Mouse (Mus musculus): Measurements from ENCODE around the gene Ahnak. TPM values are rescaled to one million over a fixed set of nuclear protein-coding genes. Genes with fewer than 3 reads are reported as not detected.

Gene Ahnak
- polyA plus RNA-seq, 1 experiment from 2014 or later: 4.9 TPM

DNA sequence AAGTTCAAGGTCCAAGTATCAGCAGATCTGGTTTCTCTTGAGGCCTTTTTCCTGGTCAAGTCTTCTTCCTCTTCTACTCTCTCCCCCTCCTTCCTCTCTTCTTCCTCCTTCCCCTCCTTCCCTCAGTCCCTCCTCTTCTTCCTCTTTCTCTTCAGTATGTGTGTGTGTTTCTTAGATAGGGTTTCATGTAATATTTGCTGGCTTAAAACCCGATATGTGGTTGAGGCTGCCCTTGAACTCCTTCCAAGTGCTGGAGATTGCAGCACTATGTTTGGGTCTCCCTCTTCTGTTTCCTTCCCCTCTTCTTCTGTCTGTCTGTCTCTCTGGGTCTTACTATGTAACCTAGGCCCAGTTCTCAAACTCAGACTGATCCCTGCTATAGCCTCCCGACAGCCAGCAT lies 73.7 kb downstream of the Ahnak start:
- no peak overlapping the region for H3K4me3 ChIP-seq (replicated peaks)
- H3K4me1 ChIP-seq (replicated peaks): peaks cover 12% of the 10 kb centered on the region
- no peaks in the 10 kb centered on the region for H3K9me3 ChIP-seq
- H3K27ac ChIP-seq: no peak overlapping the region
- ATAC-seq: no peak
- 89% methylated on average over 2 of the region's 2 CpGs for WGBS
- no peaks in the 10 kb centered on the region for H3K27me3 ChIP-seq
- no peak overlapping the region for H3K9ac ChIP-seq (replicated peaks)
- no peaks in the 10 kb centered on the region for H3K36me3 ChIP-seq
- no peak overlapping the region for H3K4me2 ChIP-seq (replicated peaks)

DNA sequence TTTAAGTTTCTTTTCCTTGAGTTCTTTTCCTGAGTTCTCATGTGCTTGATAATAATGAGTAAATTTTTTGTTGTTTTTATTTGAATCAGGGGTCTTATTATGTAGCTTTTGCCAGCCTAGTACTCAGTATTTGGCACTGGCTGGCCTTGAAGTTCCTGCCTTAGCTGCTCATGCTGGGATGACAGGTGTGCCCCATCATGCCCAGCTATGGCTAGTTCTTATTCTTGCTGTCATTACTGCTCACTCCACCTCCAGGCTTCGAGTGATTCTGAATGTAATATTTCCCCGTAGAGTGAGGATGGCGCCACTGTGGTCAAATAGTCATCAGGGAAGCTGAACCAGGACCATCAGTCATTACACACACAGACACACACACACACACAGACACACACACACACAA lies 74.7 kb downstream of the Ahnak start:
- H3K9ac ChIP-seq (replicated peaks): no peak overlapping the region
- no peak overlapping the region for H3K4me3 ChIP-seq (replicated peaks)
- no peaks in the 10 kb centered on the region for H3K27me3 ChIP-seq
- no peaks in the 10 kb centered on the region for H3K9me3 ChIP-seq
- peaks cover 12% of the 10 kb centered on the region for H3K4me1 ChIP-seq (replicated peaks)
- ATAC-seq: no peak
- 88% methylated on average over 3 of the region's 3 CpGs for WGBS
- H3K27ac ChIP-seq: no peak overlapping the region
- H3K4me2 ChIP-seq (replicated peaks): no peak overlapping the region
- no peaks in the 10 kb centered on the region for H3K36me3 ChIP-seq

DNA sequence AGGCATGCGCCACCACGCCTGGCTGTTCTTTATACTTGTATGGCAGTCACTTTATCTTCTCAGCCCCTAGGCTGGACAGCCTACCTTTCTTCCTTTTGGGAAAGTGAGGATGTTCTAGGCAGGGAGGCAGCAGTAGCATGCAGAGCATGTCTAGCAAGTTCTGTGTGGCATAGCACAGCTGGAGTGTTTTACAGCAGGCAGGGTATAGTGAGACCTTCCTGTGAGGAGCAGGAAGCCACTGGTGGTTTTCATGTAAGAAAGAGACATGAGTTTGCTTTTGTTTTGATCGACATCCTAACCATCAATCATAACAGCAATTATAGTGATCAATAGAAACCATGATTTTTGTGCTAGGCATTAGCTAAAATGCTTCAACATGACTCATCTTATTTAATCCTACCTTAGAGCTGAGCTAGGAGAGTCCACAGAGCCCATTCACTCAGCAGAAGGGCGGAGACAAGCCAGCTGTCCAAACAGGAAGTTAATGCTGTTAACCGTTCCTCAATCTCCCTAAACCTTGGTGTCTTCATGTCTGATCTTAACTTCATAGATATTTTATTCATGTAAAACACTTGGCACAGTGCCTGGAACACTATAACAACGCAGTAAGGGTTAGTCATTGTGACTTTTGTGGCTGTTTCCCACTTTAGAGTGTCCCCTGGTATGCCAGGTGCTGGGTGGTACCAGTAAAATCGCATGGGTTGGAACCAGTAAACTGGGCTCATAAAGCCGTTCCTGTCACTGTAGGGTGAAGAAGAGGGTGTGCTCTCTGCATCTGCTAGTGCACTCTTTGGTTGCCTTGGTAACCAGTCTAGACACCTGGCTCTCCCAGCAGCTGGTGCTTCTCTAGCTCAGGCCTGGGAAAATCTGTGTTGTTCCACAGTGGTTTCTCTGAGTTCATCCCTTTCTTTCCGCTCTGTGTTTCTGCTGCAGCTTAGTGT lies 76.8 kb downstream of the Ahnak start:
- peak overlapping the region; percentile 44; the same call in 1 of the 2 replicates for H3K27ac ChIP-seq
- no peak overlapping the region for H3K4me3 ChIP-seq (replicated peaks)
- no peak overlapping the region for H3K4me2 ChIP-seq (replicated peaks)
- H3K4me1 ChIP-seq (replicated peaks): peaks cover 20% of the 10 kb centered on the region
- no peak overlapping the region for H3K9ac ChIP-seq (replicated peaks)
- no peaks in the 10 kb centered on the region for H3K27me3 ChIP-seq
- ATAC-seq: peak; percentile 87
- no peaks in the 10 kb centered on the region for H3K36me3 ChIP-seq
- H3K9me3 ChIP-seq: no peaks in the 10 kb centered on the region
- 68% methylated on average over 9 of the region's 9 CpGs for WGBS

DNA sequence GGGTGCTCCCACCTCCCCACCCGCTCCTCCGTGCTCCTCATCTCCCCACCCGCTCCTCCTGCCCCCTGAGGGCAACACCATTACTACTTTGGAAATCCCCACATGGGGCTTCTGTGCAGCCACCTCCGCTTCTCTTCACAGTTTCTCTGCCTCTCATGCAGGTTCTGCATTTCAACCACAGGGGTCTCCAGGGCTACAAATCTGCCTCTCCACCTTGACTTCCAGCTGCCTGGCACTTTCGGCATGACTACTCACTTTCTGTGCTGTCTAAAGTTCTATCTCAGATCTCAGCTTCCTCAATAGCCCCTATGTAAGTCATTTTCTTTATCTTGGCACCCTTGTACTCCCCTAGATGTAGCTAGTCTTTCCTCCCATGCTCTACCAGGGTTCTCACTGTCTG lies 78.2 kb downstream of the Ahnak start:
- WGBS: 81% methylated on average over 5 of the region's 5 CpGs

DNA sequence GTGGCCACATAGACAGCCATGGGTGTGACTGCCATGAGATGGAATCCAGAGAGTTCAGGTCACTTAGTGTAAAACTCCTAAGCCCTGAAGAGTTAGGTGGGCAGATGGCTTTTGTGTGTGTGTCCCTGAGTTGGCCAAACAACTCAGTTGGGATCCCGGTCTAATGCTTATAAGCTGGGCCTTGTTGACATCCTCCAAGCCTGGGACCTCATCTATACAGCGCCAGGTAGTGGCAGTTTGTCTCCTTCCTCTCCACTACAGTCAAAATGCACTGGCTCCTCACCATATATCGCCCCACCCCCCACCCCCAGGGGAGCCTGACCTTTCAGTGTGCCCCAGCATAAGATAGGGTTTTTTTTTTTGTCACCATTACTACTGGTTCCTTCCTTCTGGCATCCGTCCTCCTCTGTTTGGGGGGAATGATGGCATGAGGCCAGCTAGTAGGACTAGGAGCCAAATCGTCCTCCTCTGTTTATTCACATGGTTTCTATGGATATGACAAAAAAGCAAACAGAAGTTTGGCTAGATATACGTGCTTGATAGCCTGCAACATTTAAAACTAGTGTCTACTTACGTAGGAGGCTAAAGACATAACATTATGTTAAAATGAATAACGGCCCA lies 80.7 kb downstream of the Ahnak start:
- Histone ChIP-seq H3K27me3 (no peaks in the 10 kb centered on the region), H3K36me3 (no peaks in the 10 kb centered on the region), H3K4me2 (replicated peaks) (no peak overlapping the region), H3K9ac (replicated peaks) (no peak overlapping the region), H3K27ac (no peak overlapping the region), H3K4me1 (replicated peaks) (peaks cover 28% of the 10 kb centered on the region), H3K9me3 (no peaks in the 10 kb centered on the region), H3K4me3 (replicated peaks) (no peak overlapping the region)
- WGBS: 73% methylated on average over 8 of the region's 8 CpGs
- ATAC-seq: no peak

More for the DNA sequence above, 78.2 kb downstream of the Ahnak start:
- Histone ChIP-seq H3K27me3 (no peaks in the 10 kb centered on the region), H3K9ac (replicated peaks) (no peak overlapping the region), H3K4me1 (replicated peaks) (peaks cover 28% of the 10 kb centered on the region), H3K4me2 (replicated peaks) (no peak overlapping the region), H3K27ac (no peak overlapping the region), H3K9me3 (no peaks in the 10 kb centered on the region), H3K36me3 (no peaks in the 10 kb centered on the region), H3K4me3 (replicated peaks) (no peak overlapping the region)
- ATAC-seq: no peak

DNA sequence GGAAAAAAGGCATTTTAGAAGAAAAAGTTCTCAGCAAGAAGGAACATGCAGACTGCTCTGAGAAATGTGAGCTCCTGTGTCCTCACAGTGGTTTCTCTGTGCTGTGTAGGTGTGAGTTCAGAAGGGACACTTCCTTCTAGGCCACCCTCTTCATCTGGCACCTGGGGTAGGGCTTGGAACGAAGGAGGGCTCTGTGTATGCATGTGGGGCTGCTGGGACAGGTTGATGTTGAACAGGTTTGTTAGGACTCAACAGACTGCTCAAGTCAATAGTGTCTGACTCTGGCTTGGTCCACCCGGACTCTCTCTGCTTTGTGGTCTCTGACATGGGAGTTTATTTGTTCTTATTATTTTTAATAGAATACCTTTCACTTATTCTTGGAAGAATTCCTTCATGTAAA lies 81.2 kb downstream of the Ahnak start:
- no peaks in the 10 kb centered on the region for H3K36me3 ChIP-seq
- no peak overlapping the region for H3K9ac ChIP-seq (replicated peaks)
- H3K4me3 ChIP-seq (replicated peaks): no peak overlapping the region
- H3K9me3 ChIP-seq: no peaks in the 10 kb centered on the region
- 81% methylated on average over 2 of the region's 2 CpGs for WGBS
- ATAC-seq: no peak
- no peak overlapping the region for H3K4me2 ChIP-seq (replicated peaks)
- H3K27me3 ChIP-seq: no peaks in the 10 kb centered on the region
- no peak overlapping the region for H3K27ac ChIP-seq
- H3K4me1 ChIP-seq (replicated peaks): peaks cover 28% of the 10 kb centered on the region

DNA sequence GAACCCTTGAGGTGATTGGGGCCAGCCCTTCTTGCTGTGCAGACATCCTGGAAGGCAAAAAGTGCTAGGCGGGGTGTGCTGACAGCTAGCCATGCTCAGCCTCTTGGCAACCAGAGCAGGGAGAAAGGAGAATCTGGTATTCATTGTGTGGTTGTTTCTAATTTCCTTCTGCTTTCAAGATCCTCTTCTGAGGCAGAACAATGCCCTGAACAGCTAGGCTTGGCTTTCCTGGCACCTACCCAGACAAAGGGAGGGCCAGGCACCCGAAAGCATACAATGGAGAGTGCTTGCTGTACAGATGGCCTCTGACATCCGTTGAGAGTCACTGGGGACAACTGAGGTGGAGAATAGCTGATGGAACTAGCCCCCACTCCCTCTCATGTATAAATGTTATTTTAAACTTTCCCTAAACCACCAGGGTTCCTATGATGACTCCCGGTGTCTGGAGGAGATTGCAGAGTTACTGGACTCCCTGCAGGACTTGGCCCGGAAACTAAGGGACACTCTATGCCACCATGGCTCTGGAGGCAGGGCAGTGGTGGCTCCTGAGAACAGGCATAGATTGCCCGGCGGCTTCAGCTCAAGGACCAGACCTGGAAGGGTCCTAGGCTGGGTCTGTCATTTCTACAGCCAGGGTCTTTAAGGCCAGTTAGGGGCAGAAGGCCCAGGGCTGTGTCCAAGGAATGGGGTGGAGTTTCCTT lies 82.5 kb downstream of the Ahnak start:
- Histone ChIP-seq H3K27ac (no peak overlapping the region), H3K9ac (replicated peaks) (no peak overlapping the region), H3K4me2 (replicated peaks) (no peak overlapping the region), H3K4me3 (replicated peaks) (no peak overlapping the region), H3K27me3 (no peaks in the 10 kb centered on the region), H3K36me3 (no peaks in the 10 kb centered on the region), H3K9me3 (no peaks in the 10 kb centered on the region), H3K4me1 (replicated peaks) (peaks cover 17% of the 10 kb centered on the region)
- peak; percentile 73; the same call in 1 of the 2 replicates for ATAC-seq
- 50% methylated on average over 7 of the region's 7 CpGs for WGBS

DNA sequence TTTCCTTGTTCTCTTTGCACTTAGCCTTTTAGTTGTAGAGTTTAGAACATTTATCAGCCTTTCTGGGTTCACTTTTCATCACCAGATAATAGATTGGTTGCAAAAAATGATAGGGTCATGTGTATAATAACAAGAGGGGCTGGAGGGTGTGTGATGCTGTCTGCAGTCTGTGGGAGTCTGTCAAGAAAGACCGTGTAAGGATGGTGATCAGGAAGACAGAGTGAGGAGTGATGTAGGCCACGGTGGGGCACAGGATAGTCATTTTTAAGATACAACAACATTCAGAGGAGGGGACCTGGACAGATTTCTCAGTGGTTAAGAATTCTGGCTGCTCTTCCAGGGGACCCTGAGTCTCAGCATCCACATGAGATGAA lies 83.1 kb downstream of the Ahnak start:
- Histone ChIP-seq H3K4me2 (replicated peaks) (no peak overlapping the region), H3K4me1 (replicated peaks) (peaks cover 16% of the 10 kb centered on the region), H3K4me3 (replicated peaks) (no peak overlapping the region), H3K27me3 (no peaks in the 10 kb centered on the region), H3K27ac (no peak overlapping the region), H3K9ac (replicated peaks) (no peak overlapping the region), H3K36me3 (no peaks in the 10 kb centered on the region), H3K9me3 (no peaks in the 10 kb centered on the region)
- WGBS: 88% methylated on average over 2 of the region's 2 CpGs
- no peak for ATAC-seq

DNA sequence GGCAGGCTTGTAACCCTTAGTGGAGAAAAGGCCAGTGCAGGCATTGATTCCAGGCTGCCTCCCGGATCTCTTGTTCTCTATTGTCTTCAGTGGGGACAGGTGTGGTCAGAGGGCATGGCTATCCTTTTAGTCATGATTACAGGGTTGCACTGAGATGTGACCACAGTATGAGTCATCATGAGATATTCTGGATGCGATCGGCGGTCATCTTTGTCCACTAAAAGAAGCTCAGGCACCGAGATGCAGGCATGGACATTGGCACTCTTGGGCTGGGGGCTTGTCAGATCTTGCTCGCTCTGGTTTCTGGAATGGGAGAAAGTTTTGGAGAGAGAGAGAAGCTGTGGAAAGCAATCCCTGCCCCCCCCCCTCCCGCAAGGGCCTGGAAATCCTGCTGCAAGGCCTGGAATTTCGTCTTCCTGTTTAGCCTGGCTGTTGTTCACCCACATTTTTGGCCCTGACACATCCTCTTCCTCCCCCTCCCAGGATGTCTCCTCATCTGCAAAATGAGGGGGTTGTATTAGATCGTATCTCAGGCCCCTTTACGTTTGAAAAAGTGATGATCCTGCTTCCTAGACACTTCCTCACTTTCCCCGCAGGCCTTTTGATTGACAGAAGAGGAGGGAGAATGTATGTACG lies 84.8 kb downstream of the Ahnak start:
- WGBS: 83% methylated on average over 12 of the region's 12 CpGs
- H3K4me3 ChIP-seq (replicated peaks): no peak overlapping the region
- no peak overlapping the region for H3K9ac ChIP-seq (replicated peaks)
- H3K9me3 ChIP-seq: no peaks in the 10 kb centered on the region
- no peaks in the 10 kb centered on the region for H3K36me3 ChIP-seq
- ATAC-seq: no peak
- no peak overlapping the region for H3K4me2 ChIP-seq (replicated peaks)
- no peak overlapping the region for H3K27ac ChIP-seq
- H3K4me1 ChIP-seq (replicated peaks): peaks cover 16% of the 10 kb centered on the region
- H3K27me3 ChIP-seq: no peaks in the 10 kb centered on the region

DNA sequence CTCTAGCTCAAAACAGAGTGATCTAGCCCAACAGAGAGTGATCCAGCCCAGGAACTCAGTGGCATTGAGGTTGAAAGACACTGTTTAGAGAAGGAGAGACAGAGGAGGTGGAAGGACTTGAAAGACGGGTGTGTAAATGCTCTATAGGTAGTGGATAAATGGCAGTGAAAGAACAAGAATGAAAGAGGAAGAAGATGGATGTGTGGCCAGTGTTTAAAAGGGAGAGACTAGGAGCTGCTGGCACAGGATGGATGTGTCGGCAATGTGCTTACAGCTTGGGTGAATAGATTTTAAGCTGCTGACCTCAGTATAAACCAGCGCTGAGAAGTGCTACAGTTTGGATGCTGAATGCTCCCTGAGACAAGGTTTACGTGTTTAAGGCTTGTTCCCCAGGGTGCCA lies 85.3 kb downstream of the Ahnak start:
- Histone ChIP-seq H3K27ac (no peak overlapping the region), H3K4me1 (replicated peaks) (peaks cover 16% of the 10 kb centered on the region), H3K9ac (replicated peaks) (no peak overlapping the region), H3K27me3 (no peaks in the 10 kb centered on the region), H3K4me3 (replicated peaks) (no peak overlapping the region), H3K36me3 (no peaks in the 10 kb centered on the region), H3K4me2 (replicated peaks) (no peak overlapping the region), H3K9me3 (no peaks in the 10 kb centered on the region)
- ATAC-seq: no peak
- WGBS: 81% methylated on average over 4 of the region's 4 CpGs

DNA sequence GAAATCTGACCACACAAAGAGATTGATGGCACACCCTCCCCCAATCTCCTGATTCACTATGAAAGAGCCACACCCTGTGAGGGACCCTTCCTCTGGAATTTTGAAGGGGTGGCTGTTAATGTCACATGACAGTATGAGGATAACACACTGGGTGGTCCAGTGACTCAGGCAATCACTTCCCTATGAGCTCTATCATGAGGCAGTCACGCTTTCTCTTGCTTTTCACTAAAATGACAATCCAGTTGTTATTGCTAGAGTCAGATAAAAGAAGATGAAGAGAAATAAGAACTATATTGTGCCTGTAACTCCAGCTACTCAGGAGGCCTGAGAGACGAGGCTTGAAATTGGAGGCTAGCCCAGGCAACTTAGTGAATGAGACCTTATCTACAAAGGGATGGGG lies 86.5 kb downstream of the Ahnak start:
- peaks cover 12% of the 10 kb centered on the region for H3K4me1 ChIP-seq (replicated peaks)
- 75% methylated on average over 2 of the region's 2 CpGs for WGBS
- H3K4me3 ChIP-seq (replicated peaks): no peak overlapping the region
- H3K27ac ChIP-seq: no peak overlapping the region
- H3K36me3 ChIP-seq: no peaks in the 10 kb centered on the region
- ATAC-seq: no peak
- no peak overlapping the region for H3K9ac ChIP-seq (replicated peaks)
- H3K9me3 ChIP-seq: no peaks in the 10 kb centered on the region
- H3K27me3 ChIP-seq: no peaks in the 10 kb centered on the region
- H3K4me2 ChIP-seq (replicated peaks): no peak overlapping the region

DNA sequence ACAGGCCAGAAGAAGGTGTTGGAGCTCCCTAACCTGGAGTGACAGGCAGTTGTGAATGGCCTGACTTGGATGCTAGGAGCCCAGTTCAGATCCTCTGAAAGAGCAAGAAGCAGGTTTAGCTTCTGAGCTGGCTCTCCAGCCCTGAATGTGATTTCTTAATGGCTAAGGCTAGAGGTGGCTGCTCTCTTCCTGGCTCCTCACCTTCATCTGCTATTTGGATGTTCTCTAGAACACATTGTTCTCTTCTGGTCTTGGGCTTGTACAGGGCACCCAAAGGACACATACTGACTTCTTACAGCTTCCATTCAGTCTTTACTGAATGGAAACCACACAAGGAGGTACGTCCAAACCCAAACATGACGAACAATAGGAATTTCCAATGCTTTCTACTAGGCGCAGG lies 87.0 kb downstream of the Ahnak start:
- Histone ChIP-seq H3K9me3 (no peaks in the 10 kb centered on the region), H3K27ac (no peak overlapping the region), H3K27me3 (no peaks in the 10 kb centered on the region), H3K4me2 (replicated peaks) (no peak overlapping the region), H3K4me3 (replicated peaks) (no peak overlapping the region), H3K4me1 (replicated peaks) (peaks cover 8% of the 10 kb centered on the region), H3K36me3 (no peaks in the 10 kb centered on the region), H3K9ac (replicated peaks) (no peak overlapping the region)
- 85% methylated on average over 3 of the region's 3 CpGs for WGBS
- no peak for ATAC-seq
